Mouse (Mus musculus): Measurements from ENCODE around the gene Crx. TPM values are rescaled to one million over a fixed set of nuclear protein-coding genes. Genes with fewer than 3 reads are reported as not detected.

Gene Crx
- polyA plus RNA-seq, 1 experiment from 2014 or later: 0.88 TPM

Other genes with a start within 250 kb of the Crx start
- not detected in 2 replicates for gene Obox3, start 240.1 kb downstream of the Crx start, polyA plus RNA-seq (2015; fragmentation: Nextera tagmentation; extraction: Ambion mirVana)
- not detected in 2 replicates for gene Obox5, start 129.8 kb downstream of the Crx start, polyA plus RNA-seq (2015; fragmentation: Nextera tagmentation; extraction: Ambion mirVana)
- gene Obox6, start 40.3 kb downstream of the Crx start, polyA plus RNA-seq (2015; fragmentation: Nextera tagmentation; extraction: Ambion mirVana): not detected in 2 replicates
- gene Crxos, start 2.6 kb upstream of the Crx start, polyA plus RNA-seq (2015; fragmentation: Nextera tagmentation; extraction: Ambion mirVana): 0.25 TPM in 1 of 2 replicates, not detected in the other
- 1,503 and 1,574 TPM in 2 replicates for gene Selenow, start 42.4 kb upstream of the Crx start, polyA plus RNA-seq (2015; fragmentation: Nextera tagmentation; extraction: Ambion mirVana)
- gene Nop53, start 66.1 kb upstream of the Crx start, polyA plus RNA-seq (2015; fragmentation: Nextera tagmentation; extraction: Ambion mirVana): 144 and 150 TPM in 2 replicates
- 3.7 and 5.0 TPM in 2 replicates for gene Ehd2, start 87.6 kb upstream of the Crx start, polyA plus RNA-seq (2015; fragmentation: Nextera tagmentation; extraction: Ambion mirVana)
- gene Bicra, start 168.0 kb upstream of the Crx start, polyA plus RNA-seq (2015; fragmentation: Nextera tagmentation; extraction: Ambion mirVana): 10.1 and 10.7 TPM in 2 replicates
- gene Zfp541, start 181.8 kb upstream of the Crx start, polyA plus RNA-seq (2015; fragmentation: Nextera tagmentation; extraction: Ambion mirVana): 0.09 TPM in 1 of 2 replicates, not detected in the other
- gene Napa, start 218.5 kb upstream of the Crx start, polyA plus RNA-seq (2015; fragmentation: Nextera tagmentation; extraction: Ambion mirVana): 186 and 200 TPM in 2 replicates
- 43.0 and 43.7 TPM in 2 replicates for gene Kptn, start 239.9 kb upstream of the Crx start, polyA plus RNA-seq (2015; fragmentation: Nextera tagmentation; extraction: Ambion mirVana)
- gene Slc8a2, start 249.9 kb upstream of the Crx start, polyA plus RNA-seq (2015; fragmentation: Nextera tagmentation; extraction: Ambion mirVana): 0.96 and 1.1 TPM in 2 replicates

Measured in forebrain, embryonic 15.5 days (tissue).